Mouse (Mus musculus) natural killer cell, adult 2 months (primary cell): ENCODE measurements around the gene Ppp1r3d.

Experiments used
- DNase-seq, 2 experiments: peaks; one replicate each; pipeline ENCODE4 v3.0.0; 2022; ENCODE audit warnings: low spot score in 2 of 2

The Ppp1r3d gene

GRCm38 (mm10) chr2:178414261-178415149 lies at the start of gene Ppp1r3d, which contains the start of gene Fam217b:
Ppp1r3d (minus strand) TSS chr2:178414472.
Fam217b (plus strand) TSS chr2:178414524.
- no peak for DNase-seq

DNA sequence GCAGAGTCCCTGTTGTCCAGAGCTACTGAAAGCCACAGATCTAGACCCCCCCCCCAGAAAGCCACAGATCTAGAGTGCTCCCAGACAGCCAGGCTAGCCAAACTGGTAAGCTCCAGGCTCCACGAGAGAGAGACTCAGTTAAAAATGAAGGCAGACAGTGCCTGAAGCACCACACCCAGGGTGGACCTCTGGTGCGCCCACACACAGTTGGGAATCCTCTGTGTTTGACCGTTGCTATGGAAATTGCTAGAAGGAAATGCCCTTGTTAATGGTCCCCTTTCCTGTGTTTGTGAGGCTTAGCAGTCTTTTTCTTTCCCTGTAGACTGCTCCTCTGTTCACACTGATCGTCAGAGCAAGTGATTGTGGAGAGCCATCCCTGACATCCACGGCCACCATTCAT lies 46.1 kb upstream of the Ppp1r3d start:
- DNase-seq: no peak

DNA sequence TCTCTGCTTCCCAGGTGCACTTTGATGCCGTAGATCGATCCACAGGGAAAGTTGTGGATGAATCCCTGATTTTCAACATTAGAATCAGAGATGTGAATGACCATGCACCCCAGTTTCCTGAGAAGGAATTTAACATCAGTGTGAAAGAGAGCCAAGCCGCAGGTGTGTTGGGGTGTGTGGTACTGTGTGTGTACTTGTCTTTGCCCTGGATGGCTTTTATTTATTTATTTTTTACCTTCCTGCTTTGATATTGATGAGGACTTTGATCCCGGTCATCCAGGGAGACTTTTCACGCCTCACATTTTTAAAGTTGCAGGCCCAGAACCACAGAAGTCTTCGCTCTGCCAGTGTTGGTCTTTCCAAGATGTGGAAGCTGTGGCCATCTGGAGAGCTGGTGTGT lies 43.1 kb upstream of the Ppp1r3d start:
- no peak for DNase-seq

DNA sequence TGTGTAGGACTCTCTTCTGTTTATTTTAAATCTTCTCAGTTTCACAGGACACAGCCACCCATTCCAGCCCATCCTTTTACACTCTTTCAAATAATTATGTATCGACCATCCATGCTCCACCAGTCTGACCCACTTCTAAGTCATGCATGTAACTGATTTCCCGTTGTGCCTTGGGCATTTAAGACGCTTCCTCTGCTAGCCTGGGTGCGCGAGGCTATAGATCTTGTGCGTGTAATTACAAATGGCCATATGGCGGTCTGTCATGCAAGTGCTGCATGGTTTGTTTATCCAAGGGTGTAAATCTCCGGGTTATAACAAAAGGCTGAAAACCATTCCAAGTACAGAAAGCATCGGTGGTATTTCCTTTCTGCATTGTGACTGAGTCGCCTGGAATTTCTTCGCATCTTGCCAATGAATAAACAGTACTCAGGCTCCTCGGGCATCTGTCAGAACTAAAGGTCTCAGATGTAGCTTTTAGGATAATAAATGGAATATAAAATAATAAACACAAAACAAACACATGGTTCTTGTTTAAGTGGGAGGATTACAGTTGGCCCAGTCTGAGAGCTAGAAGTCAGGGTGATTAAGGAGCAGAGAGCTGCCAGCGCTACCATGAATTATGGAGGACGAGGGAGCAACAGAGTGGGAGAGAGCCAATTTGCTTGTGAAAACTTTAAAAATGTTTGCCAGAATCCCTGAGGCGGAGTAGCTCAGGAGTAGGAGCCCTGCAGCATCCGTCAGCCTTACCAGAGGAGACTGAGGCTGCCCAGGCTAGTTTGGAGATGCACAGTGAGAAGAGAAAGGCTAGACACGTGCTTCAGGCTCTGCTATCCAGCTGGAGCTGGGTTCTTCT lies 40.6 kb upstream of the Ppp1r3d start:
- no peak for DNase-seq

DNA sequence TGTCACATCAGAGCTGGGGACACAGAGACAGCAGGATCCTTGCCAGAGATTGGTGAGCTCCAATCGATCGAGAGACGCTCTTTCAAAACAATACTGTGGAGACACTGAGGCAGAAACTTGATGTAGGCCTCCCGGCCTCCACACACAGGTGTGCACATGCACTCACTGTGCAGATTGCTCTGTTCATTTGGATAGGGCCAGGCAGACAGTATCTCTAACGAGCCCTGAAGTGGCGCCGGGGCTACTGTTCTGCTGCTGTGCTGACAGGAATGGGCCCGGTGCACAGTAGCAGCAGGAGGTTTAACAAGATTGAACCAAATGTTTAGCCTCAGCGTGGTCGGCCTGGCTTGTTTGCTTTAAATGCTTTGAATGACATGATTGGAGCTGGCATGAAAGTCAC lies 36.7 kb upstream of the Ppp1r3d start:
- DNase-seq: no peak

- DNase-seq: no peak
Observed at GRCm38 (mm10) chr2:178450236-178450635, 36.0 kb upstream of the Ppp1r3d start.

DNA sequence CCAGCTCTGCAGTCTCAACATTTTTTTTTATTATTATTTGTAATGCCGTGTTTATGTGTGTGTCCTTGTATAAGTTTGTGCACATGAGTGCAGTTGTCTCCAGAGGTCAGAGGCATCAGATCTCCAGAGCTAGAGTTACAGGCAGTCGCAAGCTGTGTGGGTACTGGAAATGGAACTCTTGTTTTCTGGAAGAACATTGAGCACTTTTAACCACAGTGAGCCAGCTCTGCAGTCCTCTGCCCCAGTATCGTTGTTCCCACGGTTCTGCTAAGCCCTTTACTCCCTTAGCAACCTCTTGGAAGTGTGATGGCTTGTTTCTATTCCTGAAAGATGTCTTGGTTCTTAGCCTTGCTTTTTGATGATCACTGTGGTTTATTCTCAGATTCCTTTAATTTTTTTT lies 35.1 kb upstream of the Ppp1r3d start:
- no peak for DNase-seq

GRCm38 (mm10) chr2:178437311-178437710 lies 23.0 kb upstream of the Ppp1r3d start:
- no peak for DNase-seq

- no peak for DNase-seq
Observed at GRCm38 (mm10) chr2:178433903-178434302, 19.6 kb upstream of the Ppp1r3d start.

- no peak for DNase-seq
Observed at GRCm38 (mm10) chr2:178433495-178433894, 19.2 kb upstream of the Ppp1r3d start.

DNA sequence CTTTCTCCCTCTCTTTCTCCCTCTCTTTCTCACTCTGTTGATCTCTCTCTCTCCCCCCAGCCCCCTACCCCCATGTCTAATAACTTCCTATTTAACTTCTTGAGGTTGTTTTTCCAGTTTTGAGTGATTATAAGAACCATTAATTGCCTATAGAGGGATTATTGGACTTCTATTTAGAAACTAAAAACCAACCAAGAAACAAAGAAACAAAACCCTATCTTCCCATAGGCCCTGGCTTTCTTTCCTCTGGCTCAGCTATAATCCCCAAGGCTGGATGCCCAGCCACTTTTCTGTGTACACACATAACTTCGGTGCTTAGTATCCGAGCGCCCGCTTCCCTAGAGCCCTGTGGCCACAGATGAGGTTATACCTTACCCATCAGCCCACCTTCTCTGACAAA lies 16.0 kb upstream of the Ppp1r3d start, which contains the start of gene Cdh26:
Gene Cdh26, plus strand, starts transcription at position 301 of the 400 bp plus-strand sequence.
- DNase-seq: no peak

GRCm38 (mm10) chr2:178429426-178429825 lies 15.2 kb upstream of the Ppp1r3d start:
- no peak for DNase-seq

DNA sequence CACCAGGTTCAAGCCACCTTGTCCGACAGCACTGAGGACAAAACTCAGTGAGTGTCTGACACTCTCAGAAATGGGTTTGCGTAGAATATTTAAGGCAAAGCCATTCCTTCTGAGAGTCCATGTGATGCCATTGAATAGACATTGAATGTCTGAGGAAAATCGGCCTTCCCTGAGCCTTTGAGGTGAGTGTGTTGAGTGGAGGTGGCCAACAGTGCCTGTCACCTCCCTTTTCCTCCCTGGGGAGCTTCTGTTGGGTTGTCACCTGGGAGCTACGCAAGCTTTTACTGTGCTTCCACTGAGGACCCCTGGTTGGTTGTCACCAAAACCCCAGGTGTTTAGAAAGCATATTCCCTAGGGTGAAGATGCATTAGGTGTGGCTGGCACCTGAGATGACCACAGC lies 14.4 kb upstream of the Ppp1r3d start:
- DNase-seq: no peak

DNA sequence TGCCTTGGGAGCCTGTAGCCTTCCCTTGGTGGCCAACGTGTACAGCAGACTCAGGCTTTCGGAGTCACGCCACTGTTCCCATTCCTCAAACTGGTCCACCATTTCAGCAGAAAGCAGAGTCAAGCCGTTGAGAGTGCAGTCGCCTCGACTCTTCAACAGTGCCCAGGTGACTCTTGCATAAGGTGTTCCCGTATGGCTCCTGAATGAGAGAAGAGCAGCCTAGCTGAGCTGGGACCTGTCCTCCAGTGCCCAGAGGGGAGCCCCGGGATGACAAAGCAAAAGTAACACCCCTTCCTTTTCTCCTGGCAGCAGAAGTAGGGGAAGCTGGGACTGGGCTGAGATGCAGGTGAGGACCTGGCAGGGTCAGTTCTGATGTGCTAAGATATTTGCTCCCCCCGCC lies 13.9 kb upstream of the Ppp1r3d start:
- DNase-seq: no peak

GRCm38 (mm10) chr2:178427181-178427580 lies 12.9 kb upstream of the Ppp1r3d start:
- no peak for DNase-seq

- no peak for DNase-seq
Observed at GRCm38 (mm10) chr2:178426229-178426628, 12.0 kb upstream of the Ppp1r3d start.

DNA sequence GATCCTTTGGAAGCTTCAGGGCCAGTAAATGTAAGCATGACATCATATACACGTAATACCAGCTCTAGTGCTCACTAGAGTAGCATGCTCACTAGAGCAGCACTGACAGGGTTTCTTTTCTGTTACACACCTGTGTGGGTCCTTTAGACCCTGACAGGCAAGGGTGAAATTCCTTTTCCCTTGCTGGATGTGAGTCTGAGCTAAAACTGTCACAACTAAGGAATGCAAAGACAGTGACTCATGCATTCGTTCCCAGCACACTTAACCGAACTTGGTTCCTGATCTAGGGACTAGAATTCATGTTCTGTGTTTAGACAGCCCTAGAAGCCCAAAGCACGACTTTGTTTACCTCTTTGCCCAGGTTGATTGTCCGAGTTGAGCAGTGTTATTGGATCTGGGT lies 9.0 kb upstream of the Ppp1r3d start:
- no peak for DNase-seq

- no peak for DNase-seq
Observed at GRCm38 (mm10) chr2:178422186-178422585, 7.9 kb upstream of the Ppp1r3d start.

- no peak for DNase-seq
Observed at GRCm38 (mm10) chr2:178421603-178422002, 7.3 kb upstream of the Ppp1r3d start.

DNA sequence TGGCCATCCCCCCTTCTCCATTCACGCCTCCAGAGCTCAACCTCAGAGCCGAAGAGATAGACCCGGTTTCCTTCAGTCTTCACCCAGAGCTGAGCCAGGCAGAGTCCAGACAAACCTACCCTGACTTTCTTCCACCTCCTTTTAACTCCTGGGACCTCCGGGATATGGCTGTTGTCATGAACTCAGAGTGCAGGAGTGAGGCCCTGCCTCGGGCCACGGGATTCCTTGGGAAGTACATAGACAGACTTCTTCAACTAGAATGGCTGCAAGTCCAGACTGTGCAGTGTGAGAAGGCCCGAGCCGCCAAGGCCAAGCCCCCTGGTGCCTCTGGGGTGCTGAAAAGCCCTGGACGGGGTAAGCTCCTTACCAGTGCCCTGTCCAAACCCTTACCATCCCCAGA lies 6.3 kb upstream of the Ppp1r3d start:
- DNase-seq: no peak

DNA sequence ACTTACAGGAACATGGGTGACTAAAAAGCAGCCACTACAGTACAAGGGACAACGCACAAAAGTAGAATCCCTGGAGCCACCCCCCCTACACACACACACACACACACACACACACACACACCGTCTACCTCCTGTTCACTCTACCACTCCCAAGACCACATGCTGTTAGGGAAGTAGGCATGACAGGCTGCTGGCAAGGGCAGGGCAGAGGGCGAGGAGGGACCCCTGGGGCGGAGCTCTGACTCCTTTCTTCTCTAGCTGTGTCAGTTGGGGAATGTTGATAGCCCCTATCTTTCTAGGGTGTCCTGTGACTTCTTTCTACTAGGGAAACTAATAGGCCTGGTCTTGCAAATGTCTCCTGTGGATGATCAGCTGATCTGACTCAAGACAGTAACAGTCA lies 2.7 kb upstream of the Ppp1r3d start:
- DNase-seq: no peak

DNA sequence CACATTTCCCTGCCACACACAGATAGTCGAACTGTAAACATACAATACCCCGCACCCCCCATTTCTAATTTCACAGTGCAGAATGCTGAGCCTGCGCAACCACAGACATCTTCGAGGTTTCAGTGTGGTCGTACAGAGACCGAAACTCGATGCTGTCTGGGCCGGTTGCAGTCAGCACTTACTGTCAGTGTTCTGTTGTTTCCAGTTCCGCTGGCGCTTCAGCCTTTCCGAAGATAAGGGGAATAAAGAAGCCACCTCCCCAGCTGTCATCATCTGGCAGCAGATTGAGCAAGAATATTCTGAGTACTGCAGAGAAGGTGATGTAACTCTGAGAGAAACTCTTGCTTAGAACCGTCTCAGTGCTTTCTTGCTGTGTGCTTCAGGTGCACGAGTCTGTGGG lies 2.2 kb upstream of the Ppp1r3d start:
- DNase-seq: no peak

GRCm38 (mm10) chr2:178415150-178415448 lies 827 bp upstream of the Ppp1r3d start:
- DNase-seq: no peak
